Mouse (Mus musculus): ENCODE measurements around the gene Faxc. TPM values are rescaled to one million over a fixed set of nuclear protein-coding genes. Genes with fewer than 3 reads are reported as not detected.

Faxc gene
- polyA plus RNA-seq (2016; fragmentation: Nextera tagmentation; extraction: Ambion mirVana): 23.0 and 26.8 TPM in 2 replicates

- Histone ChIP-seq H3K4me1 (peaks cover 23% of the 10 kb centered on the region), H3K36me3 (replicated peaks) (peaks cover 2% of the 10 kb centered on the region), H3K9ac (peak within 1 kb of the TSS; percentile 97), H3K4me3 (replicated peaks) (peak within 1 kb of the TSS; percentile 78), H3K27me3 (no peaks in the 10 kb centered on the region), H3K9me3 (no peaks in the 10 kb centered on the region), H3K4me2 (peak within 1 kb of the TSS; percentile 78), H3K27ac (peak within 1 kb of the TSS; percentile 90)
- ATAC-seq (ENCODE audit: low FRiP score): peak; percentile 90
- WGBS: under 1% methylated on average over 82 of the region's 83 CpGs
These were observed at the start of gene Faxc for GRCm38 (mm10) chr4:21930971-21931771. Faxc (plus strand) TSS chr4:21931329.

DNA sequence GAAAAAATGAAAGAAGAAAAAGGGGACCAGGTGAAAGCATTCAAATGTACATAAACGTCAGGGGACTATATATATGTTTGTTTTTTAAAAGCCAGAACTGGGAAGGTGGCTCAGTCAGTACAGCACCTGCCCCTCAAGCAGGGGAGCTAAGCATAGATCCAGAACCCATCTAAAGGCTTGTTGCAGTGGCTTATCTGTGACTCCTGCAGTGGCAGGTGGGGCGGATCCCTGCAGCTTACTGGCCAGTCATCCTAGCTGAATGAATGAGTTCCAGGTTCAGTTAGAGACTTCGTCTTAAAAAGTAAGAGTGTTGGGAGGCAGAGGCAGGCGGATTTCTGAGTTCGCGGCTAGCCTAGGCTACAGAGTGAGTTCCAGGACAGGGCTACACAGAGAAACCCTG is 48.3 kb upstream of the Faxc start:
- 95% methylated on average over 6 of the region's 6 CpGs for WGBS
- Histone ChIP-seq H3K4me1 (peaks cover 4% of the 10 kb centered on the region), H3K9me3 (no peaks in the 10 kb centered on the region), H3K27me3 (no peaks in the 10 kb centered on the region), H3K36me3 (replicated peaks) (no peaks in the 10 kb centered on the region), H3K9ac (no peak overlapping the region), H3K4me2 (no peak overlapping the region), H3K27ac (no peak overlapping the region), H3K4me3 (replicated peaks) (no peak overlapping the region)
- no peak for ATAC-seq (ENCODE audit: low FRiP score)

GRCm38 (mm10) chr4:21885831-21886230 is 45.3 kb upstream of the Faxc start:
- H3K27me3 ChIP-seq: no peaks in the 10 kb centered on the region
- H3K4me3 ChIP-seq (replicated peaks): no peak overlapping the region
- H3K27ac ChIP-seq: no peak overlapping the region
- no peak overlapping the region for H3K4me2 ChIP-seq
- H3K9ac ChIP-seq: no peak overlapping the region
- H3K4me1 ChIP-seq: no peaks in the 10 kb centered on the region
- no peaks in the 10 kb centered on the region for H3K9me3 ChIP-seq
- WGBS: 96% methylated on average over 8 of the region's 8 CpGs
- no peaks in the 10 kb centered on the region for H3K36me3 ChIP-seq (replicated peaks)
- no peak for ATAC-seq (ENCODE audit: low FRiP score)

GRCm38 (mm10) chr4:21931772-21932630 is 872 bp downstream of the Faxc start:
- peak overlapping the region; percentile 78 for H3K4me2 ChIP-seq
- peak overlapping the region; percentile 78 for H3K4me3 ChIP-seq (replicated peaks)
- peaks cover 23% of the 10 kb centered on the region for H3K4me1 ChIP-seq
- H3K36me3 ChIP-seq (replicated peaks): peaks cover 10% of the 10 kb centered on the region
- H3K9me3 ChIP-seq: no peaks in the 10 kb centered on the region
- ATAC-seq (ENCODE audit: low FRiP score): peak; percentile 45
- peak overlapping the region; percentile 90 for H3K27ac ChIP-seq
- 11% methylated on average over 23 of the region's 23 CpGs for WGBS
- H3K27me3 ChIP-seq: no peaks in the 10 kb centered on the region
- H3K9ac ChIP-seq: peak overlapping the region; percentile 97

DNA sequence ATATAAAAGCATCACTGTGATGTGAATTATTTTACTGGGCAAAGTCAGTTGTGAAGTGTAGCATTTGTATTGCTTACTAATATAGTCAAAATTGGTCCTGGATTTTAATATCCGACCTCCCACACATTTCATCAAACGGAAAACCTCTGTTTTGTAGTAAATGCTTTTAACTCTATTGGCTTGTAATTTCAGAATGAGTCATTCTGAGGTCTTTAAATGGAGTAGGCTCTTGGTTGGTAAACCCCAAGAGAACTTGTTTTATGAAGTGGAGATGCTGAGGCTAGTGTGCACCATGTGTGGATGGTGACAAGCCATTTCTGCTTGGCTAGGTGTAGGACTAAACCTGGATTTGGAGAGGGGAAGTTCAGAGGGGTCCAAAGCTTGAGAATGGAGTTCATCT is 4.2 kb downstream of the Faxc start:
- H3K4me1 ChIP-seq: peaks cover 23% of the 10 kb centered on the region
- no peak overlapping the region for H3K4me2 ChIP-seq
- 97% methylated on average over 2 of the region's 2 CpGs for WGBS
- H3K27ac ChIP-seq: no peak overlapping the region
- no peaks in the 10 kb centered on the region for H3K27me3 ChIP-seq
- no peak for ATAC-seq (ENCODE audit: low FRiP score)
- no peaks in the 10 kb centered on the region for H3K9me3 ChIP-seq
- no peak overlapping the region for H3K9ac ChIP-seq
- peaks cover 14% of the 10 kb centered on the region for H3K36me3 ChIP-seq (replicated peaks)
- no peak overlapping the region for H3K4me3 ChIP-seq (replicated peaks)

DNA sequence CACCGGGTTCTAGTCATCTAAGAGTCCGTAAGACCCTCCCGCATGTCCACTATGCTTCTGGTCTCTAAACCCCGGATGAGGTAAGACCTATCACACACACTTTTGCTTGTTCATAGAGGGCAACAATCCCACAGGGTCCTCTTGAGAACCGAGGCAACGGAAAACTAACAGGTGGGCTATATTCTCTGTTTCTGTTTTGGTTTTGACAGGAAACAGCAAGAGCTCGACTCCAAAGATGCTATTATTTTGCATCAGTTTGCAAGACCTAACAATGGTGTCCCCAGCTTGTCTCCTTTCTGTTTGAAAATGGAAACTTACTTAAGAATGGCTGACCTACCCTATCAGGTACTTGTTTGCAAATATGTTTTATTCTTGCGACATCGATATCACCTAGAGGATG is 5.3 kb downstream of the Faxc start:
- Histone ChIP-seq H3K4me1 (peaks cover 20% of the 10 kb centered on the region), H3K27ac (no peak overlapping the region), H3K36me3 (replicated peaks) (peaks cover 14% of the 10 kb centered on the region), H3K4me2 (no peak overlapping the region), H3K9me3 (no peaks in the 10 kb centered on the region), H3K27me3 (no peaks in the 10 kb centered on the region), H3K4me3 (replicated peaks) (no peak overlapping the region), H3K9ac (no peak overlapping the region)
- WGBS: 95% methylated on average over 9 of the region's 9 CpGs
- ATAC-seq (ENCODE audit: low FRiP score): no peak

DNA sequence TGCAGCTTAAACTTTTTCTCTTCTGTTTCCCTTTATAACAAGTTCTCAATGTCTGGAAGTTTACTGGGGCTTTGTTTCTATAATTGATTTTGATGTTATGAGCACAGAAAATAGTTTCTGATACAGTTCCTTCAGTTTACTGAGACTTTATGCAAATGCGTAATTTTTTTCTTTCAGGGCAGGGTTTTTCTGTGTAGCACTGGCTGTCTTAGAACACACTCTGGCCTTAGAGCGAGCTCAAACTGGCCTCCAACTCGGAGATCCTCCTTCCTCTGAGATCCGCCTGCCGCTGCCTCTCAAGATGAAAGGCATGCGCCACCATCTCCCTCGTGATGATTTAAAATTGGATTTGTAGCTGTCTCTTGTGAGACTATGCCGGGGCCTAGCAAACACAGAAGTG is 6.8 kb downstream of the Faxc start:
- no peak overlapping the region for H3K4me3 ChIP-seq (replicated peaks)
- 86% methylated on average over 8 of the region's 8 CpGs for WGBS
- no peak for ATAC-seq (ENCODE audit: low FRiP score)
- no peaks in the 10 kb centered on the region for H3K9me3 ChIP-seq
- H3K36me3 ChIP-seq (replicated peaks): peaks cover 14% of the 10 kb centered on the region
- no peak overlapping the region for H3K27ac ChIP-seq
- no peak overlapping the region for H3K9ac ChIP-seq
- no peak overlapping the region for H3K4me2 ChIP-seq
- peaks cover 12% of the 10 kb centered on the region for H3K4me1 ChIP-seq
- no peaks in the 10 kb centered on the region for H3K27me3 ChIP-seq

DNA sequence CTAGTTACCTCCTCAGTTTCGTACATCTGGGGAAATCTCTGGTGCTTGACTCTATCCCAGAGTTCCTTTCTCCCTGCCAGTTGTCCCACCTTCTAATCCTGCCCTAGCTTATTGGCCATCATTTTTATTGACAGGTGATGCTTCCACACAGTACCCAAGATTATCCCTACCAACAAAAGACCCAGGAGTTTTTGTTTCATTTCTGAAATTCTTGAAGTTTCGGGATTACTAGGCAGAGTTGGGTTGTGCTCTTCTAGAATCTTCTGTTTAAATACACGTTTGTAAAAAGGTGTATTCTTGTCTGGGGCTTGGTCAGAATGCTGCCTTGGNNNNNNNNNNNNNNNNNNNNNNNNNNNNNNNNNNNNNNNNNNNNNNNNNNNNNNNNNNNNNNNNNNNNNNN is 13.5 kb downstream of the Faxc start:
- Histone ChIP-seq H3K4me2 (no peak overlapping the region), H3K27me3 (no peaks in the 10 kb centered on the region), H3K4me1 (no peaks in the 10 kb centered on the region), H3K9ac (no peak overlapping the region), H3K36me3 (replicated peaks) (peaks cover 24% of the 10 kb centered on the region), H3K9me3 (no peaks in the 10 kb centered on the region), H3K4me3 (replicated peaks) (no peak overlapping the region), H3K27ac (no peak overlapping the region)
- 84% methylated on average over 3 of the region's 3 CpGs for whole genome bisulfite sequencing
- ATAC-seq (ENCODE audit: low FRiP score): no peak

DNA sequence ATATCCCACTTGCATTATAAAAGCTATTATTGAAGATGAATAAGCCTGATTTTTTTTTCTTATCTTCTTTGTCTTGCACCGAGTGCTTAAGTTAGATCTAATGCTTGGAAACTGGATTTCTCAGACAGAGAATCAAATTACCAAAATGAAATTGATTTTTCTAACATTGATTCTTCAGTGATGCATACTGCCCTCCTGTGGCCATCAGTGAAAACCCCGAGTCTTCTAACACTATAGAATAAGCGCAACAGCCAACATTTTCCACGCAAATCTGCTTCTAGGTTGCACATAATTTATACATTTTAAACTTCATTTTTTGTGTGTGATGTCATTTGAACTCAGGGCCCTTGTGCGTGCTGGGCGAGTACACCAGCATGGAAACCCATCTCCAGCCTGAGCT is 20.3 kb downstream of the Faxc start:
- ATAC-seq (ENCODE audit: low FRiP score): no peak
- no peaks in the 10 kb centered on the region for H3K4me1 ChIP-seq
- WGBS: 47% methylated on average over 6 of the region's 6 CpGs
- H3K36me3 ChIP-seq (replicated peaks): peaks cover 25% of the 10 kb centered on the region
- no peak overlapping the region for H3K4me2 ChIP-seq
- no peaks in the 10 kb centered on the region for H3K27me3 ChIP-seq
- no peak overlapping the region for H3K4me3 ChIP-seq (replicated peaks)
- H3K9ac ChIP-seq: no peak overlapping the region
- no peak overlapping the region for H3K27ac ChIP-seq
- no peaks in the 10 kb centered on the region for H3K9me3 ChIP-seq

- no peaks in the 10 kb centered on the region for H3K9me3 ChIP-seq
- no peaks in the 10 kb centered on the region for H3K4me1 ChIP-seq
- H3K27ac ChIP-seq: no peak overlapping the region
- no peak overlapping the region for H3K4me2 ChIP-seq
- H3K36me3 ChIP-seq (replicated peaks): peaks cover 25% of the 10 kb centered on the region
- H3K4me3 ChIP-seq (replicated peaks): no peak overlapping the region
- ATAC-seq (ENCODE audit: low FRiP score): no peak
- WGBS: 90% methylated on average over 2 of the region's 2 CpGs
- no peaks in the 10 kb centered on the region for H3K27me3 ChIP-seq
- H3K9ac ChIP-seq: no peak overlapping the region
These were observed 21.1 kb downstream of the Faxc start for GRCm38 (mm10) chr4:21952255-21952654.

DNA sequence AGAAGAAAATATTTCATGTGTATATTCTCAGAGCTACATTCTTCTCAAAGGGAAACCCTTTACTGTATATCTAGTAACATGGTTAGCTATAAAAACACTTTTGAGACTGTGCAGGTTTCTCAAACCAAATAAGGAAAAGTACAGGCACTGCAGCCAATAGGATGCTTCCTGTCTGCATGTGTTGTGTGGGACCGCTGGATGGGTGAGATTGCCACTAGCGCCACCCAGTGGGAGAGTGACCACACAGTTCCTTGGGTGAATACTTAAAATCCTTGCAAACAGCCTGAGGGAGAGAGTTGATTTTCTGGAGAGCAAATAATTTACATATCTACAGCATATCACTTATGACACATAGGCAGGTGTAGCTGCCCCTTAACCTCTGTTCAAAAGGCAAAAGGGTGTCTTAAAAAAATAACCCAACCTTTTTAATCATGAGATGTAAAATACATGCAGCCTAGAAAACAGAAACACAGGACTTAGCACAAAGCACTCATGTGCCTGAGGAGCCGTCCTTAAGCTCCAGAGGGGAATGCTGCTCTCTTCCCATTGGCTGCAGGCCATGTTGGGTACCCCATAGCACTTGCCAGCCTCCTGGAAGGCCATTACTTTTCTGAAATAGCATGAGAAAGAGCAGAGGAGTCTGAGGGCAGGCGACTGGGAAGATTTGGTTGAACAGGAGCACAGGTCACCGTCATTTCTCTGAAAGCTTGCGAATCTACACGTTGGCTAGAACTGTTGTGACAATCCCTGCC is 26.6 kb downstream of the Faxc start:
- 56% methylated on average over 7 of the region's 7 CpGs for WGBS
- H3K4me3 ChIP-seq (replicated peaks): no peak overlapping the region
- no peak overlapping the region for H3K27ac ChIP-seq
- H3K4me1 ChIP-seq: no peaks in the 10 kb centered on the region
- H3K27me3 ChIP-seq: no peaks in the 10 kb centered on the region
- no peaks in the 10 kb centered on the region for H3K9me3 ChIP-seq
- no peak overlapping the region for H3K4me2 ChIP-seq
- H3K9ac ChIP-seq: no peak overlapping the region
- H3K36me3 ChIP-seq (replicated peaks): peaks cover 26% of the 10 kb centered on the region
- ATAC-seq (ENCODE audit: low FRiP score): peak; percentile 72

DNA sequence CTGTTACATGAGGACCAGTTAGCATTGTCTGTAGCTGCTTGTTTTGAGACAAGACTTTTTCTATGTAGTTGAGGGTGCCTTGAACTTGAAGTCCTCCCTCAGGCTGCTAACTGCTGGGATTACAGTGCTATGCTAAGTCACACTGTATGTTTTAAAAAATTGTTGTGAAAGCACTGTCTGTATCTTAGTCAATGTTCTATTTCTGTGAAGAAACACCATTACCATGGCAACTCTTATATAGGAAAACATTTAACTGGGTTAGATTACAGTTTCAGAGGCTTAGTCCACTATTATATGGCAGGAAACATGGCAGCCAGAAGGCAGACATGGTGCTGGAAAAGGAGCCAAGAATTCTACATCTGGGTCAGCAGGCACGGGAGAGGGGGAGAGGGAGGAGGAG is 40.8 kb downstream of the Faxc start:
- no peak overlapping the region for H3K4me2 ChIP-seq
- H3K27ac ChIP-seq: no peak overlapping the region
- H3K36me3 ChIP-seq (replicated peaks): peaks cover 21% of the 10 kb centered on the region; the same call in 1 of the 2 replicates
- no peak overlapping the region for H3K4me3 ChIP-seq (replicated peaks)
- WGBS: 64% methylated on average over 1 of the region's 1 CpGs
- H3K27me3 ChIP-seq: no peaks in the 10 kb centered on the region
- H3K4me1 ChIP-seq: no peaks in the 10 kb centered on the region
- no peak for ATAC-seq (ENCODE audit: low FRiP score)
- H3K9me3 ChIP-seq: no peaks in the 10 kb centered on the region
- no peak overlapping the region for H3K9ac ChIP-seq
